In the genomic region with DNA sequence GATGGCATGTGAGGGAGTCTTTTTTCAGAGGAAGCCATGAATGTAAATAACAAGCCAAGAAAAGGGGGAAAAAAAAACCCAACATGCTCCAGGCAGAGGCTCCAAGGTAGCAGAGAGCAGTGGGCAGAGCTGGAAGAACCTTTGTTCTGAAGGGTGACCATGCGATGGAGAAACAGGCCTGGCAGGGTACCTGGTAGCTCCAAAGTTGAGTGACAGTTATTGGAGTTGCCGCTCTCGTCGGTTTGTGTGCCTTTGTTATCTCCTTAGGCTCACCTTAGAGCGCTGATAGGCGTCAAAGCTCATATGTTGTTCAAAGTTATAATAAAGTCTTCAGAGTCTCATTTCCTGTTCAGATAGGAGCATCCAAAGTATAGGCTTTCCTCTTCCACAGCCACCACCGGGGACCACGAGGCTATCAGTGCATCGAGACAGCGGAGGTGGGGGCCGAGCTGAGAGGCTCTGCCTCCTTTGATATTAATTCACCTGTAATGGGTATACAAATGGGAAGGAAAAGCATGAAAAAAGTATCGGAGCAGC, we compare ENCODE assay signal across 26 mouse cellular contexts.
DNase-seq lines count a peak whose midpoint lies in the region; ATAC-seq lines count a peak whose summit lies in the region.
"Had no signal": no experiment of that assay in that cellular context is flagged by ENCODE, and none has a peak within 500 bp of the region (broad histone marks: within the 10 kb centered on the region; RNA-seq: fewer than 3 reads in every experiment).

No protein-coding gene starts in this region.

- no peak for ATAC-seq in neural tube, embryonic 15.5 days (ENCODE audit: low FRiP score)
- ATAC-seq in intestine, embryonic 14.5 days (replicated peaks; ENCODE audit: low FRiP score, low TSS enrichment, low read depth), result peak; percentile 76; the same call in 1 of the 2 replicates
- ATAC-seq in intestine, embryonic 15.5 days, result peak; percentile 77
- ATAC-seq in stomach, embryonic 15.5 days (ENCODE audit: insufficient read depth, low FRiP score, low read depth), result peak; percentile 73
- no peak for ATAC-seq in midbrain, embryonic 16.5 days
- ATAC-seq: CD4-positive, CD25-positive, alpha-beta regulatory T cell, adult 4 months; forebrain, embryonic 15.5 days; hindbrain, embryonic 16.5 days had no signal

- DNase-seq in neural tube, embryonic 10.5 days (ENCODE audit: extremely low spot score, low spot score), result peak; percentile 17
- DNase-seq in intestine, embryonic 14.5 days (ENCODE audit: low spot score), result no peak
- no peak for DNase-seq in layer of hippocampus, postnatal 10 days (ENCODE audit: low spot score in 2 of 2)
- DNase-seq: adrenal gland, postnatal 14 days; cerebellum, adult 11-12 months; cerebellum, adult 8-10 months; cerebellum, postnatal 36 days; gastrocnemius, postnatal 10 days; gastrocnemius, postnatal 36 days; heart, postnatal 10 days; heart, postnatal 36 days had no signal

- no peaks in the 10 kb centered on the region for H3K9me3 ChIP-seq in neural tube, embryonic 15.5 days (replicated peaks)
- H3K9me3 ChIP-seq in intestine, embryonic 14.5 days (ENCODE audit: control insufficient read depth, low read length), result no peaks in the 10 kb centered on the region
- no peaks in the 10 kb centered on the region for H3K9me3 ChIP-seq in intestine, embryonic 15.5 days
- H3K9me3 ChIP-seq in stomach, embryonic 15.5 days, result no peaks in the 10 kb centered on the region
- no peaks in the 10 kb centered on the region for H3K9me3 ChIP-seq in midbrain, embryonic 16.5 days (replicated peaks; ENCODE audit: control insufficient read depth, low read length, poor library complexity, severe bottlenecking)
- H3K9me3 ChIP-seq: embryonic facial prominence, embryonic 10.5 days; embryonic facial prominence, embryonic 13.5 days; forebrain, embryonic 12.5 days; forebrain, embryonic 15.5 days; heart, embryonic 12.5 days; heart, embryonic 15.5 days; hindbrain, embryonic 10.5 days; hindbrain, embryonic 13.5 days had no signal

- peaks cover 23% of the 10 kb centered on the region for H3K4me1 ChIP-seq in neural tube, embryonic 15.5 days
- peaks cover 25% of the 10 kb centered on the region for H3K4me1 ChIP-seq in intestine, embryonic 14.5 days (replicated peaks; ENCODE audit: control insufficient read depth, insufficient read depth, low read length)
- peaks cover 17% of the 10 kb centered on the region for H3K4me1 ChIP-seq in intestine, embryonic 15.5 days (replicated peaks)
- H3K4me1 ChIP-seq in stomach, embryonic 15.5 days, result peaks cover 8% of the 10 kb centered on the region
- H3K4me1 ChIP-seq in midbrain, embryonic 16.5 days (ENCODE audit: control insufficient read depth, insufficient read depth, low read length), result peaks cover 5% of the 10 kb centered on the region; the same call in 1 of the 2 replicates

- H3K27me3 ChIP-seq in neural tube, embryonic 15.5 days (replicated peaks), result no peaks in the 10 kb centered on the region
- H3K27me3 ChIP-seq in intestine, embryonic 14.5 days (replicated peaks; ENCODE audit: control insufficient read depth, insufficient read depth, low read length), result no peaks in the 10 kb centered on the region
- no peaks in the 10 kb centered on the region for H3K27me3 ChIP-seq in intestine, embryonic 15.5 days (replicated peaks)
- H3K27me3 ChIP-seq in stomach, embryonic 15.5 days (replicated peaks), result no peaks in the 10 kb centered on the region
- H3K27me3 ChIP-seq in midbrain, embryonic 16.5 days (ENCODE audit: control insufficient read depth, insufficient read depth, low read depth, low read length), result no peaks in the 10 kb centered on the region
- H3K27me3 ChIP-seq: embryonic facial prominence, embryonic 13.5 days; heart, embryonic 12.5 days; heart, embryonic 15.5 days had no signal

- H3K4me3 ChIP-seq in neural tube, embryonic 15.5 days (replicated peaks), result no peak overlapping the region
- no peak overlapping the region for H3K4me3 ChIP-seq in intestine, embryonic 14.5 days (ENCODE audit: low read depth, low read length)
- no peak overlapping the region for H3K4me3 ChIP-seq in intestine, embryonic 15.5 days (replicated peaks)
- no peak overlapping the region for H3K4me3 ChIP-seq in stomach, embryonic 15.5 days (replicated peaks)
- no peak overlapping the region for H3K4me3 ChIP-seq in midbrain, embryonic 16.5 days (ENCODE audit: low read depth, low read length)
- H3K4me3 ChIP-seq: embryonic facial prominence, embryonic 10.5 days; embryonic facial prominence, embryonic 13.5 days; erythroblast, embryonic 14.5 days; forebrain, embryonic 12.5 days; forebrain, embryonic 15.5 days; heart, embryonic 12.5 days; heart, embryonic 15.5 days; hindbrain, embryonic 10.5 days; hindbrain, embryonic 13.5 days had no signal

- H3K4me2 ChIP-seq in neural tube, embryonic 15.5 days, result no peak overlapping the region
- H3K4me2 ChIP-seq in intestine, embryonic 14.5 days (ENCODE audit: low read length), result no peak overlapping the region
- no peak overlapping the region for H3K4me2 ChIP-seq in intestine, embryonic 15.5 days (replicated peaks)
- H3K4me2 ChIP-seq in stomach, embryonic 15.5 days, result no peak overlapping the region
- no peak overlapping the region for H3K4me2 ChIP-seq in midbrain, embryonic 16.5 days (ENCODE audit: low read length)
- H3K4me2 ChIP-seq: embryonic facial prominence, embryonic 13.5 days; forebrain, embryonic 12.5 days; forebrain, embryonic 15.5 days; heart, embryonic 12.5 days; heart, embryonic 15.5 days; hindbrain, embryonic 13.5 days had no signal

- no peak overlapping the region for H3K27ac ChIP-seq in neural tube, embryonic 15.5 days (replicated peaks)
- no peak overlapping the region for H3K27ac ChIP-seq in intestine, embryonic 14.5 days (ENCODE audit: low read depth)
- no peak overlapping the region for H3K27ac ChIP-seq in intestine, embryonic 15.5 days
- no peak overlapping the region for H3K27ac ChIP-seq in stomach, embryonic 15.5 days
- no peak overlapping the region for H3K27ac ChIP-seq in midbrain, embryonic 16.5 days (ENCODE audit: low read length)
- H3K27ac ChIP-seq: embryonic facial prominence, embryonic 10.5 days; forebrain, embryonic 12.5 days; forebrain, embryonic 15.5 days; heart, embryonic 15.5 days; hindbrain, embryonic 10.5 days had no signal

- no peaks in the 10 kb centered on the region for H3K36me3 ChIP-seq in neural tube, embryonic 15.5 days
- H3K36me3 ChIP-seq in intestine, embryonic 14.5 days (ENCODE audit: control insufficient read depth, insufficient read depth, low read length), result no peaks in the 10 kb centered on the region
- no peaks in the 10 kb centered on the region for H3K36me3 ChIP-seq in intestine, embryonic 15.5 days
- no peaks in the 10 kb centered on the region for H3K36me3 ChIP-seq in stomach, embryonic 15.5 days
- H3K36me3 ChIP-seq in midbrain, embryonic 16.5 days (ENCODE audit: control insufficient read depth, insufficient read depth, low read length), result no peaks in the 10 kb centered on the region
- H3K36me3 ChIP-seq: embryonic facial prominence, embryonic 10.5 days; embryonic facial prominence, embryonic 13.5 days; forebrain, embryonic 12.5 days; forebrain, embryonic 15.5 days; heart, embryonic 12.5 days; heart, embryonic 15.5 days; hindbrain, embryonic 10.5 days; hindbrain, embryonic 13.5 days had no signal

- WGBS in neural tube, embryonic 15.5 days, result 75% methylated on average over 12 of the region's 12 CpGs
- 54% methylated on average over 12 of the region's 12 CpGs for WGBS in intestine, embryonic 14.5 days
- 55% methylated on average over 12 of the region's 12 CpGs for WGBS in intestine, embryonic 15.5 days
- WGBS in stomach, embryonic 15.5 days, result 55% methylated on average over 12 of the region's 12 CpGs
- WGBS in midbrain, embryonic 16.5 days, result 87% methylated on average over 12 of the region's 12 CpGs

- H3K9ac ChIP-seq in neural tube, embryonic 15.5 days (replicated peaks), result no peak overlapping the region
- H3K9ac ChIP-seq in intestine, embryonic 14.5 days (ENCODE audit: low read length), result no peak overlapping the region
- no peak overlapping the region for H3K9ac ChIP-seq in intestine, embryonic 15.5 days
- H3K9ac ChIP-seq in stomach, embryonic 15.5 days, result no peak overlapping the region
- H3K9ac ChIP-seq in midbrain, embryonic 16.5 days (ENCODE audit: low read depth, low read length), result no peak overlapping the region
- H3K9ac ChIP-seq: embryonic facial prominence, embryonic 13.5 days; forebrain, embryonic 12.5 days; forebrain, embryonic 15.5 days; heart, embryonic 12.5 days; heart, embryonic 15.5 days; hindbrain, embryonic 13.5 days had no signal

Comparison
In these comparisons a context has a peak if more than half of its experiments do, and no peak if none do; other contexts are left out.
1. ATAC-seq: peak in intestine, embryonic 14.5 days (single experiment), intestine, embryonic 15.5 days (single experiment) and stomach, embryonic 15.5 days (single experiment); none in neural tube, embryonic 15.5 days (single experiment) and midbrain, embryonic 16.5 days (single experiment).